Mouse (Mus musculus) ES-CJ7 (cell line): ENCODE data around the gene Olfr735.

Experiments used
- DNase-seq: peaks from one replicate; pipeline ENCODE4 v3.0.0; 2011; ENCODE audit warnings: low read depth, low spot score

Olfr735 gene

GRCm38 (mm10) chr14:50348796-50349195 lies at the start of gene Olfr735:
Gene Olfr735, minus strand, starts transcription at chr14:50348872.
- DNase-seq, result no peak

GRCm38 (mm10) chr14:50380863-50381262 lies 32.2 kb upstream of the Olfr735 start, which contains the start of gene Olfr736:
Gene Olfr736, plus strand, starts transcription at chr14:50381163.
- no peak for DNase-seq

GRCm38 (mm10) chr14:50363561-50363960 lies 14.9 kb upstream of the Olfr735 start:
- no peak for DNase-seq

- no peak for DNase-seq
Observed at GRCm38 (mm10) chr14:50360480-50360879, 11.8 kb upstream of the Olfr735 start.

- no peak for DNase-seq
Observed at GRCm38 (mm10) chr14:50357593-50357992, 8.9 kb upstream of the Olfr735 start, which contains the start of gene Tlr11. Gene Tlr11, plus strand, starts transcription at chr14:50357914.

GRCm38 (mm10) chr14:50356725-50357124 lies 8.1 kb upstream of the Olfr735 start:
- no peak for DNase-seq

- peak; percentile 66 for DNase-seq
Observed at GRCm38 (mm10) chr14:50352438-50352837, 3.8 kb upstream of the Olfr735 start.

- DNase-seq, result no peak
Observed at GRCm38 (mm10) chr14:50326661-50327060, 22.0 kb downstream of the Olfr735 start, which contains the start of gene Olfr734. Gene Olfr734, minus strand, starts transcription at chr14:50326761.

- no peak for DNase-seq
Observed at GRCm38 (mm10) chr14:50301422-50301821, 47.2 kb downstream of the Olfr735 start, which contains the start of gene Olfr733. Gene Olfr733, minus strand, starts transcription at chr14:50301522.
